Mouse (Mus musculus): ENCODE measurements around the gene Cdc42ep2. TPM values are rescaled to one million over a fixed set of nuclear protein-coding genes. Genes with fewer than 3 reads are reported as not detected.

Gene Cdc42ep2
- polyA plus RNA-seq, 1 experiment from 2014 or later, result 14.2 TPM

GRCm38 (mm10) chr19:5938516-5938915, 13.9 kb upstream of the Cdc42ep2 start:
- Histone ChIP-seq H3K27ac (no peak overlapping the region), H3K4me2 (ENCODE audit: low read length) (no peak overlapping the region), H3K9ac (ENCODE audit: low read depth, low read length) (no peak overlapping the region), H3K4me1 (replicated peaks; ENCODE audit: insufficient read depth, low read length) (peaks cover 36% of the 10 kb centered on the region), H3K36me3 (ENCODE audit: insufficient read depth, low read length) (0 out of 2 replicates have a peak, but pooled peaks cover 3% of the 10 kb centered on the region), H3K4me3 (replicated peaks; ENCODE audit: low read depth, low read length) (no peak overlapping the region), H3K27me3 (ENCODE audit: insufficient read depth, low read length) (no peaks in the 10 kb centered on the region), H3K9me3 (replicated peaks; ENCODE audit: low read length) (no peaks in the 10 kb centered on the region)
- DNase-seq (ENCODE audit: low spot score) (no peak), ATAC-seq (replicated peaks; ENCODE audit: low FRiP score, low read depth) (no peak)
- 88% methylated on average over 6 of the region's 6 CpGs for WGBS
- no peak for TF ChIP-seq CTCF (IDR thresholded peaks at IDR 0.05; ENCODE audit: low read depth)

DNA sequence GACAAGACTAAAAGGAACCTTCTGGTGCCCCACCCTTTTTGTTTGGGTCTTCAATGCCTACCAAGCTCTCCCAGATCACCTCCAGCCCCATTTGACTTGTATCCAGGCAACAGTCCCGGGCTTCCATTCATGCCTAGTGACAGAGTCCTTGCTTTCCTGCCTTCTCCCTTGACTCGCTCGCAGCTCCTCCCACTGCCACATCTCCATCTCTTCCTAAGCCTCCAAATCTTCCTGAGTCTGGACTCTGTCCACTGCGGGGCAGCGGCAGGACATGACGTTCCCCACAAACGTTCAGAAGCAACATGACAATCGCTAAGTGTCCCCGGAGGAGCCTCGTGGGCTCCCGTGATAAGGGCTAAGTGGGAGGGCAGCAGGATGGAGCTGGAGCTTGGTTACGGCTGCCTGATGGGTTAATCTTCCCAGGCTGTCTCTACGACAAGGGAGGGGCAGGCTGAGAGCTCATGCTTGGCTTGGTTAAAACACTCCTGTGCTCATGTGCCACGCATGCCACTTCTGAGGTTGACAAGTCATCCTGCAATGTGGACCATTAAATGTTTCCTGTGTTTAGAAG, 13.3 kb upstream of the Cdc42ep2 start:
- H3K36me3 ChIP-seq (ENCODE audit: insufficient read depth, low read length), result 0 out of 2 replicates have a peak, but pooled peaks cover 3% of the 10 kb centered on the region
- no peak for TF ChIP-seq CTCF (IDR thresholded peaks at IDR 0.05; ENCODE audit: low read depth)
- peaks cover 36% of the 10 kb centered on the region for H3K4me1 ChIP-seq (replicated peaks; ENCODE audit: insufficient read depth, low read length)
- H3K4me3 ChIP-seq (replicated peaks; ENCODE audit: low read depth, low read length), result no peak overlapping the region
- DNase-seq (ENCODE audit: low spot score), result no peak
- 23% methylated on average over 14 of the region's 14 CpGs for WGBS
- no peaks in the 10 kb centered on the region for H3K9me3 ChIP-seq (replicated peaks; ENCODE audit: low read length)
- H3K27ac ChIP-seq, result no peak overlapping the region
- no peak for ATAC-seq (replicated peaks; ENCODE audit: low FRiP score, low read depth)
- no peaks in the 10 kb centered on the region for H3K27me3 ChIP-seq (ENCODE audit: insufficient read depth, low read length)
- H3K4me2 ChIP-seq (ENCODE audit: low read length), result no peak overlapping the region
- no peak overlapping the region for H3K9ac ChIP-seq (ENCODE audit: low read depth, low read length)

- DNase-seq (ENCODE audit: low spot score) (no peak), ATAC-seq (replicated peaks; ENCODE audit: low FRiP score, low read depth) (no peak)
- Histone ChIP-seq H3K4me3 (replicated peaks; ENCODE audit: low read depth, low read length) (no peak overlapping the region), H3K9ac (ENCODE audit: low read depth, low read length) (no peak overlapping the region), H3K4me1 (replicated peaks; ENCODE audit: insufficient read depth, low read length) (peaks cover 36% of the 10 kb centered on the region), H3K36me3 (ENCODE audit: insufficient read depth, low read length) (0 out of 2 replicates have a peak, but pooled peaks cover 3% of the 10 kb centered on the region), H3K27ac (no peak overlapping the region), H3K9me3 (replicated peaks; ENCODE audit: low read length) (no peaks in the 10 kb centered on the region), H3K27me3 (ENCODE audit: insufficient read depth, low read length) (no peaks in the 10 kb centered on the region), H3K4me2 (ENCODE audit: low read length) (no peak overlapping the region)
- TF ChIP-seq CTCF (IDR thresholded peaks at IDR 0.05; ENCODE audit: low read depth), result no peak
- WGBS, result 79% methylated on average over 21 of the region's 21 CpGs
These were observed 12.6 kb upstream of the Cdc42ep2 start for GRCm38 (mm10) chr19:5937095-5937835.

DNA sequence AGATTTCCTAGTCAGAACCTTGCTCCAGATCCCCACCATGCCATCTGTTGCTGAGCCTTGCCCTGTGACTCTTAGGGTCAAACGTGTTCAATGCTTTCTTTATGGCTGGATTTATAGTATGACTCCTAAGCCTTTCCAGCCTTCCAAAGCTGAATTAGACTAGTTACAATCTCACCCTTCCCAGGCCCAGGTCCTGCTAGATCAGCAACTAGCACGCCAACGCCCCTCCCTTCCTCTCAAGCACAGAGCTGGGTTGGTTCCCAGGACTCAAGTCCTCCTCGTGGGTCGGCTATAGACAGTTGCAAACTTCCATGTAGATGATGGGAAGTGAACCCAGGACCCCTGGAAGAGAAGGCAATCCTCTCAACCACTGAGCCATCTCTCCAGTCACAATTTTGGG, 11.1 kb upstream of the Cdc42ep2 start:
- no peaks in the 10 kb centered on the region for H3K9me3 ChIP-seq (replicated peaks; ENCODE audit: low read length)
- H3K4me1 ChIP-seq (replicated peaks; ENCODE audit: insufficient read depth, low read length), result peaks cover 36% of the 10 kb centered on the region
- ATAC-seq (replicated peaks; ENCODE audit: low FRiP score, low read depth), result no peak
- H3K4me3 ChIP-seq (replicated peaks; ENCODE audit: low read depth, low read length), result no peak overlapping the region
- no peak overlapping the region for H3K9ac ChIP-seq (ENCODE audit: low read depth, low read length)
- H3K4me2 ChIP-seq (ENCODE audit: low read length), result no peak overlapping the region
- no peak for DNase-seq (ENCODE audit: low spot score)
- peak overlapping the region; percentile 52 for H3K27ac ChIP-seq
- no peaks in the 10 kb centered on the region for H3K27me3 ChIP-seq (ENCODE audit: insufficient read depth, low read length)
- TF ChIP-seq CTCF (IDR thresholded peaks at IDR 0.05; ENCODE audit: low read depth), result no peak
- WGBS, result 28% methylated on average over 5 of the region's 5 CpGs
- H3K36me3 ChIP-seq (ENCODE audit: insufficient read depth, low read length), result no peaks in the 10 kb centered on the region

DNA sequence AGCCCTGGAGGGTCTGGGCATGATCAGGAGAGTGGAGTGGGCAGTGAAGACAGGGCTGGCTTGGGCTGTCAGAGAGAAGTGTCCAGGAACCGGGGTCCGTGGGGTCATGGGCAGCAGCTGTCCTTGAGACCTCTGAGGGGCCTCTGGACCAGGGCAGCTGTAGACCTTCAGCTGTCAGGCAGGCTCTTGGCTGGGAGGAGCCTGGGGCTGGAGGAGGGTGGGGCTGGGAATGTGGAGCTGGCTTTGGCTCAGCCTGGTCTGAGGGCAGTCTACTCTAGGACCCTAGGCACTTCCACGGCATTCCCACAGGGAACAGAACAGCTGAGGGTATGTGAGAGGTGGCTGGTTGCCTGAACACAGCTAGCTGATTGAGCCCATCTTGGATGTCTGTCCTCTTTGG, 10.7 kb upstream of the Cdc42ep2 start:
- Histone ChIP-seq H3K9me3 (replicated peaks; ENCODE audit: low read length) (no peaks in the 10 kb centered on the region), H3K9ac (ENCODE audit: low read depth, low read length) (0 out of 2 replicates have a peak overlapping the region, but pooled peaks have one; percentile 23), H3K36me3 (ENCODE audit: insufficient read depth, low read length) (no peaks in the 10 kb centered on the region), H3K27ac (peak overlapping the region; percentile 52), H3K4me1 (replicated peaks; ENCODE audit: insufficient read depth, low read length) (peaks cover 37% of the 10 kb centered on the region), H3K4me3 (replicated peaks; ENCODE audit: low read depth, low read length) (no peak overlapping the region), H3K27me3 (ENCODE audit: insufficient read depth, low read length) (no peaks in the 10 kb centered on the region), H3K4me2 (ENCODE audit: low read length) (no peak overlapping the region)
- ATAC-seq (replicated peaks; ENCODE audit: low FRiP score, low read depth) (peak; percentile 89), DNase-seq (ENCODE audit: low spot score) (peak; percentile 88)
- WGBS, result 36% methylated on average over 3 of the region's 3 CpGs
- TF ChIP-seq CTCF (IDR thresholded peaks at IDR 0.05; ENCODE audit: low read depth), result no peak

DNA sequence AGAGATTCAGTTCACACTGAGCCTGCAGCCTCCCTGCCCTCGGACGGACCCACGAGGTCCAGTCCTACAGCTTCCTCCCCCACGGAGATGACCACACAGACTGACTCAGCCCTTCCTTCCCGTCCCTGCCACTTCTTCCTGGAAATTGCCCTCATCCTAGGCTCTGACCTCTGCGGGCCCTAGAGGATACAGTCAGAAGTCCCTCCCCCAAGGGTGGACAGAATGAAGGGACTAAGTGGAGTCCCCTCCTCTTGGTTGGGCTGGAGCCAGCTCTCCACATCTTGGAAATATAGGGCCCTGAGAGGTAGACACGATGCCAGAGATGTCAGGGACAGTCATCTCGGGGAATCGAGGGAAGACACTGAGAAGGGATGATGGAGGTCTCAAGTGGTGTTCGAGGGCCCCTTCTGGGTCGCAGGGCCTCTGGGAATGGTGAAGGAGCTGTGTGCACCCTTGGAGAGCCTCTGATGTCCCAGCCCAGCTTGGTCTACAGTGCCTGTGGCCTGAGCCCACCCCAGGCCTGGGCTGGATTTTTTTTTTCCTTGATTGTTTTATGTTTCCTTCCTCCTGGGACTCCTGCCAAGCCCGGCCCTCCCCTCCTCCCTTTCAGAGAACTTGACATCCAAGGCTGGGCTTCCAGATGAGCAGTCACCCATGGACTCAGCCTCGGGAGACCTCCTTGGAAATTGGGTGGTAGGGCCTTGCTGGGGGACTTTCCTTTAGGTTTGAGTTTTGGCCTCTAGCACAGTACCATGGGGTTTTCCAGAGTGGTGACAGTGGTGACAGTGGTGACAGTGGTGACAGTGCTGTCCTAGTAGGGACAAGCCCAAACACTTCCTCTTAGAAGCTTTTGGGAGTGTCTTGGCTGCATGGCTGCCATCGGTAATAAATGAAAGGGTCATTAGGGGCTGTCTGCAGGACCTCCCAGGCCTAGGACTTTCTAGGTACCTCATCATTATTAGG, 5.3 kb upstream of the Cdc42ep2 start:
- H3K27ac ChIP-seq, result peak overlapping the region; percentile 89
- H3K27me3 ChIP-seq (ENCODE audit: insufficient read depth, low read length), result no peaks in the 10 kb centered on the region
- H3K9ac ChIP-seq (ENCODE audit: low read depth, low read length), result 0 out of 2 replicates have a peak overlapping the region, but pooled peaks have one; percentile 9
- H3K4me3 ChIP-seq (replicated peaks; ENCODE audit: low read depth, low read length), result no peak overlapping the region
- 0 out of 2 replicates have a peak overlapping the region, but pooled peaks have one; percentile 9 for H3K4me2 ChIP-seq (ENCODE audit: low read length)
- H3K4me1 ChIP-seq (replicated peaks; ENCODE audit: insufficient read depth, low read length), result peaks cover 46% of the 10 kb centered on the region
- no peaks in the 10 kb centered on the region for H3K9me3 ChIP-seq (replicated peaks; ENCODE audit: low read length)
- no peaks in the 10 kb centered on the region for H3K36me3 ChIP-seq (ENCODE audit: insufficient read depth, low read length)
- TF ChIP-seq CTCF (IDR thresholded peaks at IDR 0.05; ENCODE audit: low read depth), result no peak
- DNase-seq (ENCODE audit: low spot score) (peak; percentile 92), ATAC-seq (replicated peaks; ENCODE audit: low FRiP score, low read depth) (peak; percentile 59)
- WGBS, result 17% methylated on average over 14 of the region's 14 CpGs
